Mouse (Mus musculus): Measurements from ENCODE around the gene Lingo2. TPM values are rescaled to one million over a fixed set of nuclear protein-coding genes. Genes with fewer than 3 reads are reported as not detected.

The Lingo2 gene
- polyA plus RNA-seq, 1 experiment from 2014 or later = 44.5 TPM

GRCm38 (mm10) chr4:36032039-36032438, 919.5 kb downstream of the Lingo2 start:
- WGBS = 65% methylated on average over 5 of the region's 5 CpGs
- ATAC-seq (ENCODE audit: low read depth) = no peak

GRCm38 (mm10) chr4:36014181-36014580, 937.4 kb downstream of the Lingo2 start:
- Histone ChIP-seq H3K27ac (replicated peaks) (no peak overlapping the region), H3K9ac (no peak overlapping the region), H3K9me3 (no peaks in the 10 kb centered on the region), H3K36me3 (no peaks in the 10 kb centered on the region), H3K4me1 (replicated peaks) (no peaks in the 10 kb centered on the region), H3K4me3 (no peak overlapping the region), H3K4me2 (no peak overlapping the region), H3K27me3 (no peaks in the 10 kb centered on the region)
- ATAC-seq (ENCODE audit: low read depth) = no peak
- 85% methylated on average over 4 of the region's 4 CpGs for WGBS

More at GRCm38 (mm10) chr4:36032039-36032438, 919.5 kb downstream of the Lingo2 start:
- Histone ChIP-seq H3K27me3 (no peaks in the 10 kb centered on the region), H3K4me2 (no peak overlapping the region), H3K9ac (no peak overlapping the region), H3K27ac (replicated peaks) (no peak overlapping the region), H3K4me1 (replicated peaks) (no peaks in the 10 kb centered on the region), H3K9me3 (no peaks in the 10 kb centered on the region), H3K36me3 (no peaks in the 10 kb centered on the region), H3K4me3 (no peak overlapping the region)

GRCm38 (mm10) chr4:35992005-35992763, 959.4 kb downstream of the Lingo2 start:
- no peak for ATAC-seq (ENCODE audit: low read depth)
- H3K4me1 ChIP-seq (replicated peaks) = no peaks in the 10 kb centered on the region
- H3K36me3 ChIP-seq = no peaks in the 10 kb centered on the region
- H3K4me2 ChIP-seq = no peak overlapping the region
- no peak overlapping the region for H3K27ac ChIP-seq (replicated peaks)
- H3K4me3 ChIP-seq = no peak overlapping the region
- H3K27me3 ChIP-seq = no peaks in the 10 kb centered on the region
- 39% methylated on average over 2 of the region's 2 CpGs for WGBS
- no peaks in the 10 kb centered on the region for H3K9me3 ChIP-seq
- H3K9ac ChIP-seq = no peak overlapping the region

- H3K4me2 ChIP-seq = no peak overlapping the region
- no peaks in the 10 kb centered on the region for H3K27me3 ChIP-seq
- no peak overlapping the region for H3K27ac ChIP-seq (replicated peaks)
- no peak overlapping the region for H3K9ac ChIP-seq
- no peaks in the 10 kb centered on the region for H3K9me3 ChIP-seq
- no peak overlapping the region for H3K4me3 ChIP-seq
- no peaks in the 10 kb centered on the region for H3K4me1 ChIP-seq (replicated peaks)
- WGBS = 54% methylated on average over 6 of the region's 6 CpGs
- ATAC-seq (ENCODE audit: low read depth) = no peak
- H3K36me3 ChIP-seq = no peaks in the 10 kb centered on the region
These were observed 965.5 kb downstream of the Lingo2 start for GRCm38 (mm10) chr4:35986012-35986411.

GRCm38 (mm10) chr4:35963532-35963931, 988.0 kb downstream of the Lingo2 start:
- Histone ChIP-seq H3K27ac (replicated peaks) (no peak overlapping the region), H3K4me2 (no peak overlapping the region)

GRCm38 (mm10) chr4:35951894-35952293, 999.7 kb downstream of the Lingo2 start:
- no peak overlapping the region for H3K9ac ChIP-seq
- no peaks in the 10 kb centered on the region for H3K36me3 ChIP-seq
- ATAC-seq (ENCODE audit: low read depth) = no peak
- H3K4me3 ChIP-seq = no peak overlapping the region
- H3K4me1 ChIP-seq (replicated peaks) = no peaks in the 10 kb centered on the region
- H3K27ac ChIP-seq (replicated peaks) = no peak overlapping the region
- H3K4me2 ChIP-seq = no peak overlapping the region
- H3K9me3 ChIP-seq = no peaks in the 10 kb centered on the region
- H3K27me3 ChIP-seq = no peaks in the 10 kb centered on the region

More at GRCm38 (mm10) chr4:35963532-35963931, 988.0 kb downstream of the Lingo2 start:
- Histone ChIP-seq H3K27me3 (no peaks in the 10 kb centered on the region), H3K9ac (no peak overlapping the region), H3K4me3 (no peak overlapping the region), H3K9me3 (no peaks in the 10 kb centered on the region), H3K36me3 (no peaks in the 10 kb centered on the region), H3K4me1 (replicated peaks) (0 out of 2 replicates have a peak, but pooled peaks cover 4% of the 10 kb centered on the region)
- 51% methylated on average over 4 of the region's 4 CpGs for WGBS
- ATAC-seq (ENCODE audit: low read depth) = no peak

GRCm38 (mm10) chr4:35951251-35951650, 1000.3 kb downstream of the Lingo2 start:
- 91% methylated on average over 3 of the region's 3 CpGs for WGBS
- ATAC-seq (ENCODE audit: low read depth) = no peak
- H3K9ac ChIP-seq = no peak overlapping the region

GRCm38 (mm10) chr4:35934056-35934661, 1017.4 kb downstream of the Lingo2 start:
- 37% methylated on average over 4 of the region's 4 CpGs for WGBS
- H3K4me3 ChIP-seq = no peak overlapping the region
- H3K27me3 ChIP-seq = no peaks in the 10 kb centered on the region
- H3K9me3 ChIP-seq = no peaks in the 10 kb centered on the region
- H3K27ac ChIP-seq (replicated peaks) = no peak overlapping the region
- H3K4me1 ChIP-seq (replicated peaks) = no peaks in the 10 kb centered on the region
- no peaks in the 10 kb centered on the region for H3K36me3 ChIP-seq
- no peak overlapping the region for H3K4me2 ChIP-seq
- no peak for ATAC-seq (ENCODE audit: low read depth)
- no peak overlapping the region for H3K9ac ChIP-seq

More at GRCm38 (mm10) chr4:35951251-35951650, 1000.3 kb downstream of the Lingo2 start:
- no peaks in the 10 kb centered on the region for H3K27me3 ChIP-seq
- no peak overlapping the region for H3K27ac ChIP-seq (replicated peaks)
- H3K9me3 ChIP-seq = no peaks in the 10 kb centered on the region
- H3K4me3 ChIP-seq = no peak overlapping the region
- no peak overlapping the region for H3K4me2 ChIP-seq
- H3K4me1 ChIP-seq (replicated peaks) = no peaks in the 10 kb centered on the region
- no peaks in the 10 kb centered on the region for H3K36me3 ChIP-seq

- Histone ChIP-seq H3K4me3 (no peak overlapping the region), H3K4me1 (replicated peaks) (0 out of 2 replicates have a peak, but pooled peaks cover 5% of the 10 kb centered on the region), H3K27ac (replicated peaks) (no peak overlapping the region), H3K36me3 (no peaks in the 10 kb centered on the region), H3K4me2 (no peak overlapping the region), H3K9ac (no peak overlapping the region), H3K9me3 (no peaks in the 10 kb centered on the region), H3K27me3 (no peaks in the 10 kb centered on the region)
- ATAC-seq (ENCODE audit: low read depth) = no peak
- 24% methylated on average over 2 of the region's 2 CpGs for WGBS
These were observed 1023.8 kb downstream of the Lingo2 start for GRCm38 (mm10) chr4:35927722-35928121.

- no peaks in the 10 kb centered on the region for H3K27me3 ChIP-seq
- no peak overlapping the region for H3K4me2 ChIP-seq
- no peak overlapping the region for H3K9ac ChIP-seq
- H3K4me1 ChIP-seq (replicated peaks) = no peaks in the 10 kb centered on the region
- WGBS = 82% methylated on average over 3 of the region's 3 CpGs
- ATAC-seq (ENCODE audit: low read depth) = no peak
- no peak overlapping the region for H3K27ac ChIP-seq (replicated peaks)
- H3K9me3 ChIP-seq = no peaks in the 10 kb centered on the region
- H3K4me3 ChIP-seq = no peak overlapping the region
- H3K36me3 ChIP-seq = no peaks in the 10 kb centered on the region
These were observed 1034.1 kb downstream of the Lingo2 start for GRCm38 (mm10) chr4:35917453-35917852.

GRCm38 (mm10) chr4:35897769-35898564, 1053.6 kb downstream of the Lingo2 start:
- Histone ChIP-seq H3K9ac (no peak overlapping the region), H3K9me3 (no peaks in the 10 kb centered on the region), H3K27me3 (no peaks in the 10 kb centered on the region), H3K27ac (replicated peaks) (no peak overlapping the region), H3K4me3 (no peak overlapping the region), H3K4me1 (replicated peaks) (no peaks in the 10 kb centered on the region), H3K4me2 (no peak overlapping the region), H3K36me3 (no peaks in the 10 kb centered on the region)
- 33% methylated on average over 1 of the region's 1 CpGs for WGBS
- ATAC-seq (ENCODE audit: low read depth) = no peak

All from neural tube, embryonic 13.5 days (tissue).